Mouse (Mus musculus) R1 (cell line): ENCODE results near the gene Rsad2.
"Not testable (repeated sequence)": the region's sequence is repeated elsewhere in the genome, so short reads cannot be mapped to it uniquely, and the experiment has no call there.

ENCODE experiments used
- DNase-seq: peaks from one replicate; pipeline ENCODE4 v3.0.0-alpha.2; 2018; ENCODE audit warnings: low read depth, low spot score

Rsad2 gene

DNA sequence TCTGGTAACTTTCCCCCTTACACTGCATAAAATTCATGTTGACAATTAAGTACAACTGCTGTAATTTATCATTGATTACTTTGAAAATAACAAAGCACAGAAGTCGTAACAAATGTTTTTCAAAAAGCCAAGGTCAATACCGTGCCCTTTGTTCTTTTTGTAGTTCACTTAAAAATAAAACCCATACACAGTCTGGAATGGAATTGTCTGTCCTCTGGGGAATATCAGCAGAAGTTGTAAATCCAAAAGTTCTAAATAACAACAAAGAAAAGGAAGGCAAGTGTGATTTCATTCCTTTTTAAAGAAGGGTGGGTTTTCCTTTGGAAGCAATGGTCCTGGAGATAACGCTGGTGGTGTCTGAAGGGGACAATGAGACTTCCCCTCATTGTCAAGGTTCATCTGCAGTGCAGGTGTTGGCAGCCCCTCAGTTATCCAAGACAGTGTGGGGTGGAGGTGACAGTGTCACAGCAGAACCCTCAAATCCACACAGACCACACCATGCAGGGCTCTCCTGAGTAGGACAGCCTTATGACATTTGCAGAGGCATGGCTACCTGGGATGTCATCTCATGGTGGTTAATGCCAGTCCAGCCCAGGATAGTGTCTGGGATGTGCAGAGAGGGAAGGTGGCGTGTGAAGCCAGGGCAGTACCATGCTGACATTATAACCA is 9.7 kb downstream of the Rsad2 start:
- no peak for DNase-seq

GRCm38 (mm10) chr12:26444511-26444910 is 11.7 kb downstream of the Rsad2 start:
- DNase-seq, result no peak

GRCm38 (mm10) chr12:26444054-26444453 is 12.2 kb downstream of the Rsad2 start:
- peak; percentile 60 for DNase-seq

DNA sequence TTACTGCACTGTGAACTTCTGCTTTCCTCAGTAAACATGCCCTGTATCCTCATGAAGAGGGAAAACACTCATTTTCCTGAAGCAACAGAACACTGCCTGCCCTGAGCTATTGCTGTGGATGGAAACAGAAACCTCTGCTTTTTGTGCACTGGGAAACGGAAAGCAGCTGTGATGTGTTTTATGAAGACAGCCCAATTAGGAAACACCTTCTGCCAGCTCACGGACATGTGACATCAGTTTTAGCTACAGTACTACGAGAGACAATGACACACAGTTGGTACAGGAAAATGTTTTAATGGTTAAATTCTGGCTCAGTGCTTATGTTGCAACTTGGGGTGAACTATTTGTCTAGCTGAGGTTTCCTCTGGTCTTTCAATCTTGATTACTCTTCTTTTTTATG is 16.9 kb downstream of the Rsad2 start:
- DNase-seq, result no peak

GRCm38 (mm10) chr12:26437950-26438349 is 18.3 kb downstream of the Rsad2 start:
- no peak for DNase-seq

DNA sequence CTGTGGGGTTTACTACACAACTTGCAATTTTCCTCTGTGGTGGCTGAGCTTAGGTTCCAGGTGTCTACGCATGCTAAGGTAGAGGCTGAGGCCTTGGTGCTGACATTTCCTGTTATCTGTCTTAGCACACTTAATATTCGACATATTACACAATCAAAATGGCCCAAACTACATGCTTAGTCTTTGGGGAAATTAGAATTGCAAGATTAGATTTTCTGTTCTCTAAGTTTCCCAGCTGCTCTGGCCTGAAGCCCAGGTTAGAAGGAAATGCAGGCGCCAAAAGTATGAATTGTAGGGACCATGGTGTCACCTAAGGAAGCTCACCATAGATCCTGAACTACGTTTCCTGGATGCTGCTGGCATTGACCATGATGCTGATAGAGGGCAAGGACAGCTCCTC is 19.9 kb downstream of the Rsad2 start:
- DNase-seq, result no peak

GRCm38 (mm10) chr12:26428771-26429170 is 27.5 kb downstream of the Rsad2 start:
- DNase-seq, result not testable (repeated sequence)

- DNase-seq, result peak; percentile 55
Measured at GRCm38 (mm10) chr12:26424841-26425240, 31.4 kb downstream of the Rsad2 start.

DNA sequence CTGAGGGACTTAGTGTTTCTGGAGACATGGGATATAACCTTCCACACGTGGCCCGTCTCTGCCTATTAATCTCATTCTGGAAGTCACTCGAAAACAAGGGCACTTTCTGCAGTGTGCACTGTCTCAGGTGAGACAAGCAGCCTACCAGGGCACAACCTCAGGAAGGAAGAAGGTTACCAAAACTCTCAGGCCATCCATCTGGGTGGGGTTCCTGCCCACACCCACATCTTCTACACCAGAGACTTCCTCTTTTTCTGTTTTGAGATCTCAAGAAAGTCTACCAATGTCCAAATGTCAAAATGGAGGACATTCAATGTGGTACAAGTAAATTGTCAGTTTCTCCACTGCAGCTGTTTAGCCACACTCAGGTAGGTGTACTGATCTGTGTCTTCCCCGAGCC is 37.9 kb downstream of the Rsad2 start:
- no peak for DNase-seq

DNA sequence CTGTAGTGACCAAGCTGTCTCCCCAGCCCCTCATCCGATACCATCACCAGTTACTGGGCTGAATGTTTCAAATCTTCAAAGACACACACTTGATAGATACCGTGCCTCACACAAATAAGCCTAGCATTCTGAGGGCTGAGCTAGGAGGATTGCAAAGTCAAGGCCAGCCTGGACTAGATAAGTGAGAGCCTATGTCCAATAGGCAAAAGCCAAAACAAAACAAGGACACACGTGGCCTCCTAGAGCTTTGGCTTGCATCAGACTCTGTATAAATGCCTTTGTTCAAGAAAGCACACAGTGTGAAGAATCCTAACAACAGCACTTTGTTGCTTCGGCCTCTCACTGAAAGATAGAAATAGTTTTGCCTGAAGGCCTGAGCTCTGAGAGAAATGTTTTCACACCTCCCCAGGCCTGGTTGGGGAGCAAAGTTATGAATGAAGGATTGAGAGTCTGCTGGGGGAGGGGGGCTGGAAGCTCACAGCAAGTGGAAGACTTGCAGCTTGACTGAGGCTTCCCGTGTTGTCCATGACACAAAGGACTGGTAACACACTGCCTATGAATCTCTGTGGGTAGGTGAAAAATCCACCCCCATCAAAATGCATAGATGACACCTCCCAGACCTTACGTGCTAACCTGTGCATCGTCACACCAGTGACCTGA is 39.5 kb downstream of the Rsad2 start:
- DNase-seq, result no peak

GRCm38 (mm10) chr12:26415104-26415771 is 41.0 kb downstream of the Rsad2 start, which contains the start of gene Rnf144a:
TSS of gene Rnf144a (minus strand) at chr12:26415254.
- DNase-seq, result peak; percentile 73

DNA sequence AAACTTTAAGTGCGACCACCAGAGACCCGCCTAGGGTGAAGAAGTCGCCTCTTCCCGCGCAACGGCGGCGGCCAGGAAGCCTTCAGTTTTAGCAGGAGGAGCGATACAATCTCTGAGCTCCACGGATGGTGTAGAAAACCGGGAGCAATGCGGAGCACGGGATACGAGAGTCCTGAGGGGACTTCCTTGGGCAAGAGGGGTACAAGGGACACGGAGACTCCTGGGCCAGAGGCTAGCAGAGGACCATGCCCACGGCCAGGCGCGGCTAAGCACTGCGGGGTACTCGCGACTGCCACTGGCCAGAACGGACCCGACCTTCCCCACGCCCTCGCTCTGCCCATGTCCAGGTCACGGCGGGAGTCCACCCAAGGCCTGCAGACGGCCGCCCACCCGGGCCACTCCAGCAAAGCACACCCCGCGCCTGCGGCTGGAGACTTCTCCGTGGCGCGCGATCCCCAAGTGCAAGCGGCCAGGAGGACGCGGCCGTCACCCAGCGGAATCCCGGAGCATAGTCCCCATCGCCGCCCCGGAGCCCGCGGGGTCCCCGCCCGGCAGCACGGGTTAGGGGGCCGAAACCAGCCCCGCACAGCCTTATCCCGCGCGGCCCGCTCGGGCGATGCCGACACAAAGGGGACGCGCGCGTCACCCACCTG is 41.7 kb downstream of the Rsad2 start:
- DNase-seq, result no peak

DNA sequence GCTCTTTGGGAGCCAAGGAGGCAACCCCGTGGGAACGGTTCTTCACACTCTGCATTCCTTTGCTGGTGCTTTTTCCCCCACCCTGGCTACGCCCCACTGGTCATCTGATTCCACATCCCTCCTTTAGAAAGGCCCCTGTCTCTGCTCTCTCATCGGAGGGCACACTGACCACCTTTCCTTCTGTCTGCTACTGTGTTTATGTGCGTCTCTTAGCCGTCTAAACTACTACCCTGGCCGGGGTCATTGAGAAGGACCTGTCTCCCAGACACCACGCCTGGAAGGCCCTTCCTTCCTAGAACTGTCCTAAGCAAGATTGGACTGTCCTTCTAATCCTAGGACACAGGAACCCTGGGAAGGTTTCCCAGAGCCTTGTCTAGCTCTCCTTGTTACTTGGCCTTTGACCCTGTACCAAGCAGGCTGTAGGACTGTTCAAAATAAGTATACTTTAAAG is 42.3 kb downstream of the Rsad2 start:
- peak; percentile 5 for DNase-seq

- no peak for DNase-seq
Measured at GRCm38 (mm10) chr12:26412802-26413201, 43.5 kb downstream of the Rsad2 start.

GRCm38 (mm10) chr12:26411841-26412450 is 44.3 kb downstream of the Rsad2 start:
- no peak for DNase-seq

DNA sequence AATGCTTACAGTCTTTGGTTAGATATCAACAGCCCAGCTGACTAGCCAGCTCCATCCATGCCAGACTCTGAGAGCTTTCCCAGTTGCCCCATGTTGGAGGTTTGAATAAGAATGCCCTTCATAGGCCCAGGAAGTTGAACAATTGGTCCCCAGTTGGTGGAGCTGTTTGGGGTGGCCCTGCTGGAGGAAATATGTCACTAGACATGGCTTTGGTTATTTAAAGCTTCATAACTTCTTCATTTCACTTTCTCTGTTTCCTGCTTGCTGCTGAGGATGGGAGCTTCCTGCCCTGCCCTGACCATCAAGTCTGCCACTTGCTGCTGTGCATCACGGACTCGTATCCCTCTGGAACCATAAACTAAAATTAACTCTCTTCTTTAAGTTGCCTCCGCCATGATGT is 45.8 kb downstream of the Rsad2 start:
- no peak for DNase-seq

DNA sequence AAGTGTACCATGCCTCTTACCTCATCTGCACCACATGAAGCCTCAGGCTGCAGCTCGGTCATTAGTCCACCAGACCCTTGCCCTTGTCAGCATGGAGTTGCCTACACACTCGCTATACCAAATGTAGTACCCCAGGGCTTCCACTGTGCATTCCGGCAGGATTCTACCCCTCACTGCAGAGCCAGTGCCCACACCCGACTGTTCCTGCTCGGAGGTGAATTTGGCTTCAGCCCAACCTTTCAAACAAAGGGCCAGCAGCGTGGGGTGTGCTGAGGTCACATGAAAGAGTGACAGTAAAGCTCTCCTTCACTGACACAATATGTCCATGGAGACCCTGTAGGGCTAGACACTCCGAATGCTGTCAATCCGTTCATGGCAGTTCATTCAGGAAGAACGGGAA is 47.5 kb downstream of the Rsad2 start:
- DNase-seq, result no peak

DNA sequence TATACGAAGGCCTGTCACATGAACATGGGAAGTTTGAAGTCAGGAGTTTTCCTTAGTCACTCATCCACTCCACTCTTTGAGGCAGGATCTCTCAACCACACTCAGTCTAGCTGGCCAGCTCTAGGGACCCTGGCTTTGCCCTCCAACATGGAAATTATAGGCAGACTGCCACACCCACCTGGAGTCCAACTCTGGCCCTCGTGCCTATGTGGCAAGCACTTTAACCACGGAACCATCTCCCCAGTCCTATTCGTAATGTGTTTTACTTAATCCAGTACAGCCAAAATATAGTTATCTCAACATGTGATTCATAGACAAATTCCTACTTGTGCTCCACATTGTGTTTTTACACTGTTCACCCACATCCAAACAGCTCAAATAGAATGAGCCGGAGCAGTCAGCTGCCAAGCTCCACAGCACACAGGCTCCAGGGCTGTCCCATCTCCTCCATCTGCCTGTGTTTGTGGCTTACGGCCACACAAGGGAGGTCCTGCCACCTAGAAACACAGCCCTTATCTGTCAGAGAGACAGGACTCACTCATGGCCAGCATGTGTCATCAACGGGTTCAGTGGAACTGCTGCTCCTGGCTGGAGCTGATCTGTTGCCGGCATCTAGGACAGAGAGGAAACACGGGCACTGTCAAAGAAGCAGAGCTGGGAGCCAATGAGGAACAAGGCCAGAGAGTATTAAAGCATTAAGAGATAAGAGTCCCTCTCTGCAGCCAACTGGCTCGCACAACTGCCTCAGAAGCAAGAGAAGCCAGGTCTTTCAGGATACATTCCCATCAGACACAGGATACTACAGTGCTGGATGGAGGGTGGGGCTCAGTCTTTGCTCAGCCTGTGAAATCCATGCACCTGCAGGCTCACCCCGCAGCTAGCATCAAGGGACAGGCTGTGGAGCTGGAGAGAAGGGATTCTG is 51.2 kb downstream of the Rsad2 start:
- no peak for DNase-seq

DNA sequence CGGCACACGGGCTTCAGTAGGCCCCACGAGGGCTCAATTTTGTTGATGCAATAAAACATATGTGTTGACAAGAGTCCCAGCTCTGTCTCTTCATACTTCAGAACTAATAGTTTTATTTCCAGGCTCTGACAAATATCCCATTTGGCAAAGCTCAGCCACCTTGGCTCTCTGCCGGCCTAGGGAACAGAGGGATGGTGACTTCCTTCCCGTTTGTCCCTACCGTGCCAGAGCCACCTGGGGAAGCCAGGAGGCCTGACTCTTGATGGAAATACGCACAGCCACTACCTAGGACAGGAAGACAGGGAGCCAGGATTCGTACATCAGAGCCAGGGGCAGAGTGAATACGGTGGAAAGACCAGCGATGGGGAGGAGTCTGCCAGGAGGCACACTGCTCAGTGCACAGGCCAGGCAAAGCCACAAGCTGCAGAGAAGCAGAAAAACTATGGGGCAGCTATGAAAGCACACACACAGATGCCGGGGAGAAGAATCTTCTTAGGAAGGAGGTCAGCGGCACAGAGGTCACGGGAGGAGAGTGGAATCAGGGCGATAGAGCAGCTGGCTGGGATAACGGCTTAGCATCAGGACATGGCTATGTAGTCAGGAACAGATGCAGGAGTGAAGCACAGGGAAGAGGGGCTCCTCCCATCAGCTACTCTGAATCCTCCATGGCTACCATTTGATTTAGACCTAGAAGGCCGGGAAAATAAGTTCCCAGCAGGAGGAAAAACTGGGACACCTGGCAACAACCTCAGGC is 52.7 kb downstream of the Rsad2 start:
- DNase-seq, result no peak
